Mouse (Mus musculus) MEL (cell line): Measurements from ENCODE around the gene Myh7. TPM values are rescaled to one million over a fixed set of nuclear protein-coding genes. Genes with fewer than 3 reads are reported as not detected.
A peak's percentile ranks its signal among the peaks of the same experiment; 100 is the strongest.

Experiments
- DNase-seq: peaks from one replicate; pipeline ENCODE4 v3.0.0; 2011; ENCODE audit warnings: low read depth, low spot score
- H3K27ac ChIP-seq: 2 replicates; pipeline ENCODE4 v1.5.1; 2012; ENCODE audit warnings: low read depth, mild to moderate bottlenecking, control low read depth, low read length, moderate library complexity; ENCODE audit not compliant: control insufficient read depth
- H3K27me3 ChIP-seq, 2 experiments: fragments of 150-350 bp in 1 of 2; sonication (generic) in 1 of 2; 2 replicates each; pipeline ENCODE4 v1.6.1; 2012; ENCODE audit warnings: low read length in 2 of 2, mild to moderate bottlenecking in 2 of 2, improper control_type of control experiment in 1 of 2, moderate library complexity in 1 of 2; ENCODE audit not compliant: insufficient read depth in 2 of 2, control insufficient read depth in 1 of 2
- H3K36me3 ChIP-seq, 2 experiments: 2 replicates each; pipeline ENCODE4 v1.6.1; 2012 to 2014; ENCODE audit warnings: low read length in 2 of 2, improper control_type of control experiment in 1 of 2, inconsistent platforms in 1 of 2, mild to moderate bottlenecking in 1 of 2; ENCODE audit not compliant: insufficient read depth in 2 of 2, control insufficient read depth in 1 of 2
- H3K4me1 ChIP-seq, 2 experiments: fragments of 150-350 bp in 1 of 2; sonication (generic) in 1 of 2; 2 replicates each; pipeline ENCODE4 v1.6.1; 2012; ENCODE audit warnings: low read length in 2 of 2, improper control_type of control experiment in 1 of 2, mild to moderate bottlenecking in 1 of 2; ENCODE audit not compliant: insufficient read depth in 2 of 2, control insufficient read depth in 1 of 2
- H3K4me3 ChIP-seq, 2 experiments: fragments of 150-350 bp in 1 of 2; sonication (generic) in 1 of 2; 2 replicates each; pipeline ENCODE4 v1.5.1; 2012; ENCODE audit warnings: low read depth in 2 of 2, low read length in 2 of 2, mild to moderate bottlenecking in 2 of 2, moderate library complexity in 2 of 2, control low read depth in 1 of 2, improper control_type of control experiment in 1 of 2; ENCODE audit not compliant: control insufficient read depth in 1 of 2, insufficient read depth in 1 of 2
- H3K79me2 ChIP-seq: 2 replicates; pipeline ENCODE4 v1.6.1; 2012; ENCODE audit warnings: mild to moderate bottlenecking, low read length, moderate library complexity; ENCODE audit not compliant: control insufficient read depth, poor library complexity, insufficient read depth
- H3K9ac ChIP-seq: 2 replicates; pipeline ENCODE4 v1.6.1; 2012; ENCODE audit warnings: low read depth, mild to moderate bottlenecking, control low read depth, low read length, moderate library complexity; ENCODE audit not compliant: control insufficient read depth, poor library complexity, severe bottlenecking
- H3K9me3 ChIP-seq: fragments of 150-350 bp; sonication (generic); replicated peaks from 2 replicates; pipeline ENCODE4 v1.6.1; 2012; ENCODE audit warnings: mild to moderate bottlenecking, low read length, improper control_type of control experiment, moderate library complexity; ENCODE audit not compliant: insufficient read depth
- BHLHE40 ChIP-seq: IDR thresholded peaks from 2 replicates; pipeline ENCODE4 v1.6.1; 2012; ENCODE audit warnings: low read depth, mild to moderate bottlenecking, inconsistent platforms, low read length, improper control_type of control experiment, borderline replicate concordance
- CTCF ChIP-seq, 3 experiments: IDR thresholded peaks in 2 of 3; conservative IDR thresholded peaks in 1 of 3; 2 replicates each; pipeline ENCODE4 v1.5.1; 2011 to 2012; ENCODE audit warnings: low read length in 3 of 3, low read depth in 2 of 3, mild to moderate bottlenecking in 2 of 3, improper control_type of control experiment in 1 of 3, inconsistent platforms in 1 of 3, mixed read lengths in 1 of 3, moderate library complexity in 1 of 3; ENCODE audit not compliant: control insufficient read depth in 1 of 3, insufficient read depth in 1 of 3, poor library complexity in 1 of 3, severe bottlenecking in 1 of 3
- E2F4 ChIP-seq: IDR thresholded peaks from 2 replicates; pipeline ENCODE4 v1.6.1; 2011; ENCODE audit warnings: low read depth, low read length, improper control_type of control experiment, borderline replicate concordance
- EP300 ChIP-seq, 2 experiments: IDR thresholded peaks; 2 replicates each; pipeline ENCODE4 v1.6.1; 2011; ENCODE audit warnings: improper control_type of control experiment in 2 of 2, low read length in 2 of 2, low read depth in 1 of 2, mild to moderate bottlenecking in 1 of 2
- GABPA ChIP-seq: IDR thresholded peaks from 2 replicates; pipeline ENCODE4 v1.6.1; 2012; ENCODE audit warnings: low read depth, mild to moderate bottlenecking, inconsistent platforms, low read length, improper control_type of control experiment, moderate library complexity
- MAX ChIP-seq: IDR thresholded peaks from 2 replicates; pipeline ENCODE4 v1.6.1; 2011; ENCODE audit warnings: low read length, improper control_type of control experiment
- MEF2A ChIP-seq: IDR thresholded peaks from 2 replicates; pipeline ENCODE4 v1.6.1; 2014; ENCODE audit warnings: low read depth, mild to moderate bottlenecking, inconsistent platforms, low read length, improper control_type of control experiment; ENCODE audit not compliant: poor library complexity, insufficient replicate concordance, severe bottlenecking; ENCODE audit errors: extremely low read depth
- NELFE ChIP-seq: IDR thresholded peaks from 2 replicates; pipeline ENCODE4 v1.6.1; 2011; ENCODE audit warnings: low read depth, low read length, improper control_type of control experiment
- POLR2A ChIP-seq, 2 experiments: IDR thresholded peaks; 2 replicates each; pipeline ENCODE4 v1.6.1; 2011 to 2012; ENCODE audit warnings: low read length in 2 of 2, mild to moderate bottlenecking in 2 of 2, control low read depth in 1 of 2, improper control_type of control experiment in 1 of 2, low read depth in 1 of 2, moderate library complexity in 1 of 2; ENCODE audit not compliant: control insufficient read depth in 1 of 2, insufficient read depth in 1 of 2, poor library complexity in 1 of 2
- RAD21 ChIP-seq: IDR thresholded peaks from 2 replicates; pipeline ENCODE4 v1.6.1; 2011; ENCODE audit warnings: mild to moderate bottlenecking, low read depth, low read length, improper control_type of control experiment
- SMC3 ChIP-seq: IDR thresholded peaks from 2 replicates; pipeline ENCODE4 v1.6.1; 2011; ENCODE audit warnings: low read depth, low read length, improper control_type of control experiment
- TBP ChIP-seq: IDR thresholded peaks from 2 replicates; pipeline ENCODE4 v1.8.0; 2011; ENCODE audit warnings: low read depth, low read length, improper control_type of control experiment
- TCF12 ChIP-seq: IDR thresholded peaks from 2 replicates; pipeline ENCODE4 v1.6.1; 2014; ENCODE audit warnings: low read depth, mild to moderate bottlenecking, inconsistent platforms, low read length, improper control_type of control experiment, moderate library complexity
- USF1 ChIP-seq: IDR thresholded peaks from 2 replicates; pipeline ENCODE4 v1.6.1; 2014; ENCODE audit warnings: low read depth, mild to moderate bottlenecking, inconsistent platforms, low read length, improper control_type of control experiment, moderate library complexity
- ZC3H11A ChIP-seq: IDR thresholded peaks from 2 replicates; pipeline ENCODE4 v1.6.1; 2012; ENCODE audit warnings: low read depth, mild to moderate bottlenecking, inconsistent platforms, low read length, improper control_type of control experiment
- ZKSCAN1 ChIP-seq: IDR thresholded peaks from 2 replicates; pipeline ENCODE4 v1.6.1; 2012; ENCODE audit warnings: low read depth, mild to moderate bottlenecking, inconsistent platforms, low read length, improper control_type of control experiment, moderate library complexity
- ZMIZ1 ChIP-seq: IDR thresholded peaks from 2 replicates; pipeline ENCODE4 v1.6.1; 2012; ENCODE audit warnings: low read depth, mild to moderate bottlenecking, inconsistent platforms, low read length, improper control_type of control experiment, moderate library complexity
- ZNF384 ChIP-seq: IDR thresholded peaks from 2 replicates; pipeline ENCODE4 v1.6.1; 2012; ENCODE audit warnings: low read depth, mild to moderate bottlenecking, inconsistent platforms, low read length, improper control_type of control experiment
- polyA plus RNA-seq, 2 experiments: library from polyadenylated mRNA; stranded (reverse) in 1 of 2; unstranded in 1 of 2; fragments of >175 nt in 1 of 2; fragments of >200 nt in 1 of 2; gene quantifications; 2 replicates each; pipeline versions ENCODE4 v1.2.1 to v1.2.4; 2012; ENCODE audit warnings: low replicate concordance in 2 of 2, low read depth in 1 of 2; ENCODE audit not compliant: insufficient read length in 2 of 2, insufficient read depth in 1 of 2, missing spikeins in 1 of 2
- total RNA-seq: library from RNA; depleted of rRNA; stranded (reverse); fragments of 300-350 nt; gene quantifications from 2 replicates; pipeline ENCODE4 v1.2.3, GENCODE M21; 2012

The Myh7 gene
- total and polyA plus RNA-seq, 3 experiments: not detected

DNA sequence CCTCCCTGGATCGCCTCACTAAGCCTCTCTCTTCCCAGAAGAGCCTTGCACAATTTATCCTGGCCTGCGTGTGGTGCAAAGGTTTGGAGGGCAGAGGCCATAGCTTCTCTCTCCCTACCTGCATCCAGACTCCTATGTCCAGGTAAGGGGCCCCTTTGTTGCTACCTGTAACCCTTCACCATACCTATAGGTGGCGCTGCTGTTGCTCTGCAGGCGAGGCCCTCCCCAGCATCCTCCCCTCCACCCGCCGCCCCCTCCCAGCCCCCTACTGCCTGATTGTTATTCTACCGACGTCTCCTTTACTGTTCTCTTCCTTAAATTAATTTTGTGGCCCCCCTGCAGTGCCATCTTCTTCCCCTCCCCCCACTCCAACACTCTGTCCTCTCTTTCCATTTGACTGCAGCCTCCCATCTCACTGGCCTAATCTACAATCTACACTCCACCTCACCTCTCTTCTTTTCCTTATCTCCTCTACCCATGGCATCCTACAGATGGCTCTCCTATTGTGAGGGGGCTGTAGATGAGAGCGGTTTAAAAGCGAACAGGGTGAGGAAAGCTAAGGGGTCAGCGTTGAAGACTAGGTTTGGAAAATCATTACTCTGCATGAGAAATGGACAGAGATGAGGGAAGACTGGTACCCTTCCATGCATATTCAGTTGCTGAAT lies 34.7 kb upstream of the Myh7 start (continued):
- TF ChIP-seq GABPA (no peak), CTCF (IDR thresholded peaks at IDR 0.05 in 2 of 3, conservative IDR thresholded peaks at IDR 0.05 in 1 of 3; ENCODE audit: control insufficient read depth in 1 of 3, insufficient read depth in 1 of 3, low read depth in 2 of 3, low read length in 3 of 3, poor library complexity in 1 of 3, severe bottlenecking in 1 of 3) (peak; percentile 54 to 79 (median 55); a peak in 5 of 6 replicates), ZNF384 (no peak), BHLHE40 (no peak), ZC3H11A (no peak), ZMIZ1 (no peak)

DNA sequence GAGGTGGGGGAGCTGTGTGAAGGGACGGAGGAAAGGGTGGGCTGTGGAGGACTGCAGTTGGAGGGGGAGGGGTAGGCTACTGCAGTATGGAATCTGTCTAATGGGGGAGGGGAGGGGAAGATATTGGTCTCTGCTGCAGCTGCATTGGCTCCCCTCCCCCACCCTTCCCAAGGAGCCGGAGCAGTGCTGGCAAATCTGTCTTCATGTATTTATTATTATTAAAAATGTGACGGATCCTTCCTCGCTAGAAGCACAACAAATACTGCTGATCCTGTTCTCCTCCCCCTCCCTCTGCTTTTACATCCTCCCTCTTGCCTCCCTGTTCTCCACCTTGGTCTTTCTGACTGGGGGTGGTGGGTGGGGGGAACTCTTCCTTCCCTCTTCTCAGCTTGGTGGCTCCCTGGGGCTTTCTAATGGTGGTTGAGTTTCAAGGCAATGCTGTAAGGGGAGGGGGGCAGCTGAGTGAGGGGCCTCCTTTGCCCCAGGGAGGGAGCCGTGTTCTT lies 34.0 kb upstream of the Myh7 start:
- H3K9me3 ChIP-seq: no peaks in the 10 kb centered on the region
- TF ChIP-seq NELFE: no peak
- TF ChIP-seq TCF12: no peak
- no peak for TF ChIP-seq E2F4
- TF ChIP-seq TBP: no peak
- TF ChIP-seq POLR2A (IDR thresholded peaks at IDR 0.05; ENCODE audit: control insufficient read depth in 1 of 2, insufficient read depth in 1 of 2, low read depth in 1 of 2, low read length in 2 of 2, poor library complexity in 1 of 2): no peak
- TF ChIP-seq MEF2A: no peak
- TF ChIP-seq, all 39 proteins: peak for 0
- DNase-seq: no peak
- Histone ChIP-seq H3K9ac (no peak overlapping the region), H3K4me3 (no peak overlapping the region), H3K4me1 (peaks cover 2 to 7% of the 10 kb centered on the region in 2 experiments; a peak in 3 of 4 replicates), H3K27me3 (no peaks in the 10 kb centered on the region), H3K36me3 (peaks cover 2 to 8% of the 10 kb centered on the region in 2 experiments; a peak in 3 of 4 replicates), H3K27ac (no peak overlapping the region), H3K79me2 (no peaks in the 10 kb centered on the region)

DNA sequence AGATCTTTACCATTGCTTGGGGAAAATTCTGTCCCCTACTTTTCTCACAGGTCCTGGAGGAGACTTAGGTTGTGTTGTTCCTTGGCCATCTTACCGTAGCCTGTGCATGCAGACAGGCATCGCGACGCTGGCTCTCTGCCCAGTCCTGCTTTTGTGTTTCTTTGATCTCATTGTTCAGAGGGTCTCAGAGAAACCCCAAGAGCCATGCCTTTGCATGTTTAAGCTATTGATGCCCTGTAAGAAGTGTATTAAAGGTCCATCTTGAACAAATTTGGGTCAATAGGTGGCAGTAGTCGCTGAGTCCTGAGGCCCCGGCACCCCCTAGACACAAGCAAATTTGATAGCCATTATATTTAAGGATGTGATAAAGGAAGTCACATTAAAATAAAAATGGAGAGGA lies 33.2 kb upstream of the Myh7 start:
- TF ChIP-seq ZNF384: no peak
- TF ChIP-seq E2F4: no peak
- no peak for TF ChIP-seq ZKSCAN1
- TF ChIP-seq SMC3: 0 out of 2 replicates have a peak, but pooled peaks have one; percentile 8
- TF ChIP-seq EP300 (IDR thresholded peaks at IDR 0.05; ENCODE audit: low read depth in 1 of 2, low read length in 2 of 2): no peak
- TF ChIP-seq MAX: no peak
- no peak for TF ChIP-seq USF1
- TF ChIP-seq RAD21: peak; percentile 16
- peak in 1 of 3 experiments; percentile 31; a peak in 2 of 6 replicates for TF ChIP-seq CTCF (IDR thresholded peaks at IDR 0.05 in 2 of 3, conservative IDR thresholded peaks at IDR 0.05 in 1 of 3; ENCODE audit: control insufficient read depth in 1 of 3, insufficient read depth in 1 of 3, low read depth in 2 of 3, low read length in 3 of 3, poor library complexity in 1 of 3, severe bottlenecking in 1 of 3)
- Histone ChIP-seq H3K36me3 (peaks cover 2 to 8% of the 10 kb centered on the region in 2 experiments; a peak in 3 of 4 replicates), H3K27ac (no peak overlapping the region), H3K27me3 (no peaks in the 10 kb centered on the region), H3K9ac (no peak overlapping the region), H3K4me3 (no peak overlapping the region), H3K9me3 (no peaks in the 10 kb centered on the region), H3K79me2 (no peaks in the 10 kb centered on the region), H3K4me1 (peaks cover 2 to 7% of the 10 kb centered on the region in 2 experiments; a peak in 3 of 4 replicates)
- no peak for DNase-seq
